21 mouse cellular contexts compared by ENCODE assay signal in genomic region chr19:23035786-23036185, GRCm38 (mm10).
DNase-seq lines count a peak whose midpoint lies in the region; ATAC-seq and TF ChIP-seq lines count a peak whose summit lies in the region.
"Had no signal": no experiment of that assay in that cellular context is flagged by ENCODE, and none has a peak within 500 bp of the region (broad histone marks: within the 10 kb centered on the region; RNA-seq: fewer than 3 reads in every experiment).

No protein-coding gene starts in this region.

- TF ChIP-seq CTCF in heart, adult 2 months (IDR thresholded peaks at IDR 0.05) = no peak
- no peak for TF ChIP-seq CTCF in liver, adult 2 months (IDR thresholded peaks at IDR 0.05; ENCODE audit: low read depth, low read length)
- TF ChIP-seq CTCF in ES-Bruce4 (IDR thresholded peaks at IDR 0.05; ENCODE audit: low read depth, low read length) = no peak

- no peaks in the 10 kb centered on the region for H3K79me2 ChIP-seq in heart, adult 2 months (replicated peaks; ENCODE audit: control insufficient read depth, insufficient read depth, low read length)
- H3K79me2 ChIP-seq in liver, adult 2 months (ENCODE audit: control insufficient read depth, insufficient read depth, low read length) = no peaks in the 10 kb centered on the region

- H3K4me1 ChIP-seq in heart, adult 2 months (ENCODE audit: control insufficient read depth, insufficient read depth, low read length) = peaks cover 18% of the 10 kb centered on the region
- H3K4me1 ChIP-seq in heart, embryonic 12.5 days (replicated peaks) = no peaks in the 10 kb centered on the region
- H3K4me1 ChIP-seq in liver, adult 2 months (ENCODE audit: control insufficient read depth, insufficient read depth, low read length) = peaks cover 28% of the 10 kb centered on the region
- H3K4me1 ChIP-seq in liver, embryonic 11.5 days (replicated peaks; ENCODE audit: control insufficient read depth, insufficient read depth, low read length) = no peaks in the 10 kb centered on the region
- peaks cover 5% of the 10 kb centered on the region for H3K4me1 ChIP-seq in ES-Bruce4 (ENCODE audit: control insufficient read depth, insufficient read depth, low read length)
- H3K4me1 ChIP-seq: embryonic facial prominence, embryonic 13.5 days; hindbrain, embryonic 10.5 days had no signal

- no peak for TF ChIP-seq EP300 in heart, adult 2 months (IDR thresholded peaks at IDR 0.05; ENCODE audit: insufficient read depth, low read depth, low read length)
- TF ChIP-seq EP300 in ES-Bruce4 (IDR thresholded peaks at IDR 0.05; ENCODE audit: insufficient read depth, low read depth, low read length) = no peak

- no peak overlapping the region for H3K4me2 ChIP-seq in heart, embryonic 12.5 days
- no peak overlapping the region for H3K4me2 ChIP-seq in liver, embryonic 11.5 days
- H3K4me2 ChIP-seq: embryonic facial prominence, embryonic 13.5 days; forebrain, embryonic 12.5 days; heart, embryonic 11.5 days; hindbrain, embryonic 14.5 days had no signal

- no peaks in the 10 kb centered on the region for H3K9me3 ChIP-seq in heart, embryonic 12.5 days (replicated peaks)
- H3K9me3 ChIP-seq in liver, embryonic 11.5 days (ENCODE audit: control insufficient read depth, low read length) = no peaks in the 10 kb centered on the region
- no peaks in the 10 kb centered on the region for H3K9me3 ChIP-seq in ES-Bruce4 (replicated peaks; ENCODE audit: control insufficient read depth, insufficient read depth, low read length, poor library complexity, severe bottlenecking)
- H3K9me3 ChIP-seq: embryonic facial prominence, embryonic 13.5 days; forebrain, embryonic 12.5 days; hindbrain, embryonic 10.5 days had no signal

- H3K4me3 ChIP-seq in heart, adult 2 months = no peak overlapping the region
- H3K4me3 ChIP-seq in heart, embryonic 12.5 days = no peak overlapping the region
- no peak overlapping the region for H3K4me3 ChIP-seq in liver, adult 2 months (ENCODE audit: insufficient read depth, low read depth, low read length)
- H3K4me3 ChIP-seq in liver, embryonic 11.5 days (ENCODE audit: low read depth, low read length) = no peak overlapping the region
- no peak overlapping the region for H3K4me3 ChIP-seq in ES-Bruce4 (ENCODE audit: low read depth, low read length)
- H3K4me3 ChIP-seq: embryonic facial prominence, embryonic 13.5 days; forebrain, embryonic 12.5 days; hindbrain, embryonic 10.5 days had no signal

- ATAC-seq in heart, embryonic 12.5 days (ENCODE audit: insufficient number of reproducible peaks, low FRiP score) = no peak
- no peak for ATAC-seq in liver, embryonic 11.5 days (replicated peaks; ENCODE audit: low FRiP score)
- ATAC-seq: activated CD4-positive, CD25-positive, alpha-beta regulatory T cell, adult 4 months; forebrain, embryonic 16.5 days had no signal

- H3K9ac ChIP-seq in heart, adult 2 months (ENCODE audit: low read depth, low read length) = no peak overlapping the region
- no peak overlapping the region for H3K9ac ChIP-seq in heart, embryonic 12.5 days
- H3K9ac ChIP-seq in liver, adult 2 months (ENCODE audit: low read depth, low read length) = peak overlapping the region; percentile 28; the same call in 1 of the 2 replicates
- no peak overlapping the region for H3K9ac ChIP-seq in liver, embryonic 11.5 days (ENCODE audit: low read depth, low read length)
- H3K9ac ChIP-seq in ES-Bruce4 (ENCODE audit: low read depth, poor library complexity, severe bottlenecking) = no peak overlapping the region
- H3K9ac ChIP-seq: embryonic facial prominence, embryonic 13.5 days; forebrain, embryonic 12.5 days; hindbrain, embryonic 14.5 days had no signal

- TF ChIP-seq POLR2A in heart, adult 2 months (IDR thresholded peaks at IDR 0.05; ENCODE audit: insufficient read depth, low read depth, low read length) = no peak
- no peak for TF ChIP-seq POLR2A in liver, adult 2 months (IDR thresholded peaks at IDR 0.05; ENCODE audit: extremely low read depth, insufficient read depth, low read length)
- TF ChIP-seq POLR2A in ES-Bruce4 (IDR thresholded peaks at IDR 0.05; ENCODE audit: insufficient read depth, low read length) = no peak

- DNase-seq in heart, adult 2 months = no peak
- no peak for DNase-seq in liver, adult 2 months (ENCODE audit: extremely low read depth, low read depth, low spot score)
- DNase-seq in liver, embryonic 11.5 days (ENCODE audit: low spot score) = no peak
- peak; percentile 54 for DNase-seq in adipocyte (ENCODE audit: low spot score)
- DNase-seq in cerebellum, adult 18-20 months = no peak
- no peak for DNase-seq in cerebellum, postnatal 14 days
- DNase-seq: adrenal gland, adult 2 months; adrenal gland, postnatal 36 days; cerebellum, adult 8-10 months; cerebellum, postnatal 36 days; gastrocnemius, postnatal 14 days had no signal

- no peaks in the 10 kb centered on the region for H3K36me3 ChIP-seq in heart, adult 2 months (ENCODE audit: control insufficient read depth, insufficient read depth, low read length)
- H3K36me3 ChIP-seq in heart, embryonic 12.5 days = no peaks in the 10 kb centered on the region
- H3K36me3 ChIP-seq in liver, adult 2 months (ENCODE audit: control insufficient read depth, insufficient read depth, low read length) = no peaks in the 10 kb centered on the region
- H3K36me3 ChIP-seq in liver, embryonic 11.5 days (ENCODE audit: control insufficient read depth, insufficient read depth, low read length) = no peaks in the 10 kb centered on the region
- 0 out of 2 replicates have a peak, but pooled peaks cover 2% of the 10 kb centered on the region for H3K36me3 ChIP-seq in ES-Bruce4 (ENCODE audit: control insufficient read depth, insufficient read depth, low read length, poor library complexity, severe bottlenecking)
- H3K36me3 ChIP-seq: embryonic facial prominence, embryonic 13.5 days; forebrain, embryonic 12.5 days; hindbrain, embryonic 10.5 days had no signal

- WGBS in heart, adult 2 months = 88% methylated on average over 3 of the region's 3 CpGs
- WGBS in heart, embryonic 12.5 days = 76% methylated on average over 3 of the region's 3 CpGs
- WGBS in liver, adult 2 months = 83% methylated on average over 3 of the region's 3 CpGs
- 83% methylated on average over 3 of the region's 3 CpGs for whole genome bisulfite sequencing in liver, embryonic 11.5 days

- no peaks in the 10 kb centered on the region for H3K27me3 ChIP-seq in heart, adult 2 months (ENCODE audit: control insufficient read depth, insufficient read depth, low read length)
- H3K27me3 ChIP-seq in heart, embryonic 12.5 days (replicated peaks) = no peaks in the 10 kb centered on the region
- no peaks in the 10 kb centered on the region for H3K27me3 ChIP-seq in liver, adult 2 months (ENCODE audit: control insufficient read depth, insufficient read depth, low read length)
- no peaks in the 10 kb centered on the region for H3K27me3 ChIP-seq in liver, embryonic 11.5 days (replicated peaks; ENCODE audit: control insufficient read depth, insufficient read depth, low read length)
- no peaks in the 10 kb centered on the region for H3K27me3 ChIP-seq in ES-Bruce4 (ENCODE audit: control insufficient read depth, insufficient read depth, low read length, poor library complexity, severe bottlenecking)
- H3K27me3 ChIP-seq: CH12.LX; embryonic facial prominence, embryonic 13.5 days; forebrain, embryonic 12.5 days had no signal

- intact Hi-C loops in heart, adult 2 months (cut with DNase I) = no loop called here

- H3K27ac ChIP-seq in heart, adult 2 months = peak overlapping the region; percentile 90
- no peak overlapping the region for H3K27ac ChIP-seq in heart, embryonic 12.5 days (ENCODE audit: poor library complexity, severe bottlenecking)
- peak overlapping the region; percentile 41 for H3K27ac ChIP-seq in liver, adult 2 months (replicated peaks; ENCODE audit: insufficient read depth, low read depth, low read length)
- no peak overlapping the region for H3K27ac ChIP-seq in liver, embryonic 11.5 days (ENCODE audit: low read depth, low read length)
- H3K27ac ChIP-seq in ES-Bruce4 (ENCODE audit: insufficient read depth, low read length) = peak overlapping the region; percentile 98
- H3K27ac ChIP-seq: embryonic facial prominence, embryonic 13.5 days; forebrain, embryonic 12.5 days; hindbrain, embryonic 10.5 days; hindbrain, embryonic 14.5 days had no signal

Comparison
In these comparisons a context has a peak if more than half of its experiments do, and no peak if none do; other contexts are left out.
1. H3K27ac ChIP-seq: peak in heart, adult 2 months (single experiment), liver, adult 2 months (single experiment) and ES-Bruce4 (single experiment); none in heart, embryonic 12.5 days (single experiment) and liver, embryonic 11.5 days (single experiment).